Mouse (Mus musculus): ENCODE measurements around the gene Slco3a1.

DNA sequence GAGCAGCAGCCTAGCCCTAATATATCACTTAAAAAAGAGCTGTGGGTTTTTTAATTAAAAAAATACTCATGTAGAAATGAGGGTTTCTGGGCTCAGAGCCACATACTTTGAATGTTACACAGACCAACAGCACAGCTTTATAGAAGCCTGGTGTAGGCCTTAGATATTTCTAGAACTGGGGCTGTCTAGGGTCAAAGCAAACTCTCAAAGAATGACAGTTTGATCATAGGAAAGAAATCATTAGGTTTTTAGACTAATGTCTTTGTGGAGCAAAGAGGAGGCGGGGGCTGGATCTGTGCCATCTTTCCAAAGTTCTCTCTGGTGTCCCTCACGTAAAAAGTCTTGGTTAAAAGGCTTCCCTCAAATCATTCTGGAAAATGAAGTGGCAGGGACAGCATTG, 121.6 kb downstream of the Slco3a1 start:
- TF ChIP-seq EP300 (IDR thresholded peaks at IDR 0.05; ENCODE audit: insufficient read depth, low read depth, low read length) (no peak), POLR2A (IDR thresholded peaks at IDR 0.05; ENCODE audit: insufficient read depth, low read length) (no peak)

Measured in ES-Bruce4 (cell line).